Mouse (Mus musculus) heart, adult 18-20 months (tissue): ENCODE measurements around the gene Mcl1. TPM values are rescaled to one million over a fixed set of nuclear protein-coding genes. Genes with fewer than 3 reads are reported as not detected.

Experiments
- DNase-seq, 2 experiments: peaks; one replicate each; pipeline ENCODE4 v3.0.0; 2021 to 2022; ENCODE audit warnings: mixed read lengths in 1 of 2
- total RNA-seq, 2 experiments: library from RNA; stranded (reverse); gene quantifications; 2 replicates each; pipeline ENCODE4 v1.2.3; 2021

The Mcl1 gene
- total RNA-seq, 2 experiments from 2014 or later, result 159 to 167 TPM

DNA sequence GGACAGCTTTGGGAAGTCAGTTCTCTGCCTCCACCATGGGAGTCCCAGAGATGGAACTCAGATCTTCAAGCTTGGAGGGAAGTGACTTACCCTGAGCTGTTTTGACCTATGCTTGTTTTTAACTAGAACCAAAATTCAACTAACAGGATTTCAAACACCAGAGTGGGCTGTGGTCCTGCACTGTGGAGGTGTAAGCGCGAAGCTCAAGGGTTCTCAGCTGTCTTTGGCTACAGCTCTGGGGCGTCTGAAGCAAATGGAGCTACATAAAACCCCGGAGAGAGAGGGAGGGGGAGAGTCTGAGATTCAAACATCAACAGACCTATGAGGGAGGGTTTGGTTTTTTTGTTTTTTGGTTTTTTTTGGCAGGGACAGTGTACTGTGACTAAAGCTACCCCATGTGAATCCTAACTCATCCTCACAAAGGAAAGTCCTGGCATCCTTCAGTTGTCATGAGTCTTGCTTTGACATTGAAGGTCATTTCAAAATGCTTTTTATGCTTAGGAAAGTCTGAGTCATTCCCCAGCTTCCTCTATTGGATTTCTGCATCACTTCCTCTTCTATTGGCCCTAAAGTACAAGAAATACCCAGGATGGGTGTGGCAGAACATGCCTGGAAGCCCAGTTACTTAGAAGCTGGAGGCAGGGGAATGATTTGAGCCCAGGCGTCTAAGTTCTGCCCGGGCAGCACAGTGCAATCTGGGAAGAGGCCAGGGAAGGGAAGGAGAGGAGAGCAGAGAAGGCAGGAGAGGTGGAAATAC lies 8.1 kb upstream of the Mcl1 start:
- peak; percentile 79 to 91 for DNase-seq

DNA sequence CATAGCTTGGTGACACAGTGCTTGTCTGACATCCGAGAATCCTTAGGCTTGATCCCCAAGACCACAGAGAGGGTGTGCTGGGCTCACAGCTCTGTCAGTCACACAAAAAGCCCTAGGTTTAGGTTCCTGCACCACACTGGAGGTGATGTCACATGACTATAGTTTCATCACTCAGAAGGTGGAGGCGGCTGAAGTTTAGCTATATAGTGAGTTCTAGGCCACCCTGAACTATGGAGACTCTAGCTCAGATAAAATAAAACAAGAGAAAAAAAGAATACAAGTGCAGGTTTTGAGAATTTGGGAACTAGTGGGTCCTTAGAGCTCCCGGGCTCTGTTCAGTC lies 7.6 kb upstream of the Mcl1 start:
- no peak for DNase-seq

DNA sequence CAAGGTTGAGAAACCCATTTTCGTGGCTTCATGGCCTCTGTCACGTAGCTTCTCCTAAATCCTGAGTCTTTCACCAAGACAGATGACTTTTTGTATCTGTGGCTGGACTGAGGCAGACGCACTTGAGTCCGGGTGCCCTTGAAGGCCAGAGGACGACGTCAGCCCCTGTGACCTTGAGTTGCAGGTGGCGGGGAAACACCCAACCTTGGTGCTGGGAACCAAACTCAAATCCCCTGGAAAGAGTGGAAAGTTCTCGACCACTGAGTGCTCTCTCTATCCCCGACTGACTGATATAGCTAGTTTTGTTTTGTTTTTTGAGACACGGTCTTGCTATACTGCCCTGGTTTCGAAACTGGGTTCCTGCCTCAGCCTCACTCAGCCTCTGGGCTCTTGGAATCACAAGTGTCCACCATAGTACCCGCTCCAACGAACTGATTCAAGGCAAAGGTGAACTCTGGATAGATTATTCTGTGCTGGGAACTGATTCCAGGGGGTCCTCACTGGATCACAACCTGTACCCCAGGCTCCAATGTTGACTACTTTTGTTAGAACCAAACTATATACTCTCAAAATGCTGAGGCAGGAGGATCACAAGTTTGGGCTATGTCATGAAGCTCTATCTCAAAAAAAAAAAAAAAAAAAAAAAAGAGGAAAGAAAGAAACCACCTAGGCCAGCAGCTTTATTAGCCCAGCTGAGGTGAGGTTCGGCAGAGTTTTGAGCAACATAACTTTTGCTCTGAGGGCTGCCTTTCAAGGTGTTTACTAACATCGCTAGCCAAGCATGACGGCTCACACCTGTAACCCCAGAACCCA lies 7.0 kb upstream of the Mcl1 start:
- DNase-seq, result peak in 1 of 2 experiments; percentile 33

DNA sequence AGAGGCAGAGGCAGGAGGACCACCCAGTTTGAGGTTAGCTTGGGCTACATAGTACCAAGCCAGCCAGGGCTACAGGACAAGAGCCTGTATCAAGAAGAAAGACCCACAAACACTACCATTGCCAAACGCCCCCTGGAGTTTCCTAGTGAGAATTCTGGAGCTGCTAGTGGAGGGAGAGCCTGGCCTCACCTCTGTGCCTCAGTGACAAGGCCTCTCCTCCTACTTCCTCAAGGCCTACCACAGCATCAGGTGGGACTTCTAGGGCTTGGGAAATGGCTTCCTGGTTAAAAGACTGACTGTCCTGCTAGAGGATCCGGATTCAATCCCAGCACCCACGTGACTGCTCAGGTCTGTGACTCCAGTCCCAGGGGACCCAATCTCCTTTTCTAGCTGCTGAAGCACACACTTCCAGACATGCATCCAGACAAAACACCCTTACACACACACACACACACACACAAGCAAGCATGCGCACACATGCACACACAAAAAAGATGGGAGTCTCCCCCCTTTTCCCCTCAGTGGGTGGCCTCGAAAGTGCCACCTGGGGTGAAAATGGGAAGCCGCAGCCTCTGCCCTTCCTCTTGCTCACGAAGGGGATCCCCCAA lies 6.3 kb upstream of the Mcl1 start:
- peak; percentile 41 to 53 for DNase-seq

DNA sequence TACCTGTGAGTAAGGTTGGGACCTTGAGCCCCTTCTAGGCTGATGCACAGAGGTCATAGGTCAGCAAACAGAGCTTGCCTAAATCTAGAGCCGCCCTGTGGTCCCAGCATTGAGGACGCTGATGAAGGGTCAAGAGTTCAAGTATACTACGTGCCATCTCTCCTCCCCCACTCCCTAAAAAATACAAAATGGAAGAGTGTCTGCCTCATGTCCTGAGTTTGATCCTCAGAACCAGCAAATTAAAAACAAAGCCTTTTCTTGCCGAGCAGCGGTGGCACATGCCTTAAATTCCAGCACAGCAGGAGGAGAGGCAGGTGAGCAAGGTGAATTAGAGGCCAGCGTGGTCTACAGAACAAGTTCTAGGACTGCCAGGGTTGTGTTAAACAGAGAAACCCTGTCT lies 5.7 kb upstream of the Mcl1 start:
- DNase-seq, result peak in 1 of 2 experiments; percentile 11

DNA sequence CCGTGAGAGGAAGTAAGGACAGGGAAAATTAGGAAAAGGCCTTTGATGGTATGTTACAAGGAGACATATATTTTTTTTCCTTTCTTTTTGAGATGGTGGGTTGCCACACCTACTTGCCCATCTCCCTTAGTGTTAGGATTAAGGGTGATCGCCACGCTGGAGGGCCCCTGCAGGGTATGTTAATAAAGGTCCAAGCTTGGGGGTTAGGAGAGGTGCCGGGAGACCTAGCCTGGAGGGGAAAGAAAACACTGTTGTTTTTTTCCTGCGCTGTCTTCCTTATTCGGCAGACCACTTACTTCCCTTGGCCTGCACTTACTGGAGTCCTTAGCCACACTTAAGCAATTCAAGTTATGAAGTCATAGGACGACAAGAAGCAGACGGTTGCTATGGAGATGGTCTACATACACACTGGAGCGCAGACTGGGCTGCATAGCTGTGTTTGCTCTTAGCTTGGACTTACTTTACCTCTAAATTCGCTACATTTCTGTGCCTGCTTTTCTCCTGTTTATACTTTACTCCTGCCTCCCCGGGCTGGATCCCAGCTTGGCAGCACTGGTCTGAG lies 5.0 kb upstream of the Mcl1 start:
- DNase-seq, result peak; percentile 70 to 74

DNA sequence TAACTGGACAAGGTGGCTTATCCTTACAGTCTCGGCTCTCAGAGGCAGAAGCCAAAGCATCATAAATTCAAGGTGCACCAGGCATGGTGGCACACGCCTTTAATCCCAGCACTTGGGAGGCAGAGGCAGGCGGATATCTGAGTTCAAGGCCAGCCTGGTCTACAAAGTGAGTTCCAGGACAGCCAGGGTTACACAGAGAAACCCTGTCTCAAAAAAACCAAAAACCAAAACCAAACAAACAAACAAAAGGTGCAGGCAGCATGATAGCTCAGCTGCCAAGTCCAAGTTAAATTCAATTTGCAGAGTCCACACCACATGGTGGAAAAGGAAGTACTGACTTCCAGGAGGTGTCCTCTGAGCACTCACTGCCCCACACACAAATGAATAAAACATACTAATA lies 4.2 kb upstream of the Mcl1 start:
- peak; percentile 22 to 45 for DNase-seq

DNA sequence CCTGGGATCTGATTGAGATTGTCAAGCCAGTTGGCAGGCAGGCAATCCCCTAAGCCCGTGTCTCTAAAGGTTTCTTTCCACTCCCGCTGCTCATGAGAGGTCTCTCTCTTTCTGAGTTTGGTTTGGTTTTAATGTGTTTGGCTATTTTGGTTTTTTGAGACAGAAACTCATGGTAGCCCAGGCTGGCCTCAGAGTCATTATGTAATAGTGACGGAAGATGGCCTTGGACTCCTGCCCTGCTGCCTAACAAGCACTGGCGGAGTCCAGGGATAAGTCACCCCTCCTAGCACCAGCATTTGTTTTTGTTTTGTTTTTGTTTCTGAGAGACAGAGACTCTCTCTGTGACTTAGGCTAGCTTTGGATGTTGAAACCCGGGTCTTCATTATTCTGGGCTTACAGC lies 3.2 kb upstream of the Mcl1 start:
- peak; percentile 48 to 59 for DNase-seq

DNA sequence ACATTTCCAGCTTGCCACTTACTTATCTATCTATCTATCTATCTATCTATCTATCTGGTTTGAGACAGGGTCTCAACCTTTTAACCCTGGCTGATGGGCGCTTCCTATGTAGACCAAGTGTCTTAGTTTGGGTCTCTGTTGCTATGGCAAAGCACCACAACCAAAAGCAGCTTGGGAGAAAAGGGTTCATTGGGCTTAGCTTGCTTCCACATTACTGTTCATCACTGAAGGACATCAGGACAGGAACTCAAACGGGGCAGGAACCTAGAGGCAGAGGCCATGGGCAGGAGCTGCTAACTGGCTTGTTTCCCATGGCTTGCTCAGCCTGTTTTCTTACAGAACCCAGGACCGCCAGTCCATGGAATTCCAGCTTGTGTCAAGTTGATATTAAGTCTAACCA lies 1.5 kb upstream of the Mcl1 start:
- peak in 1 of 2 experiments; percentile 18 for DNase-seq

DNA sequence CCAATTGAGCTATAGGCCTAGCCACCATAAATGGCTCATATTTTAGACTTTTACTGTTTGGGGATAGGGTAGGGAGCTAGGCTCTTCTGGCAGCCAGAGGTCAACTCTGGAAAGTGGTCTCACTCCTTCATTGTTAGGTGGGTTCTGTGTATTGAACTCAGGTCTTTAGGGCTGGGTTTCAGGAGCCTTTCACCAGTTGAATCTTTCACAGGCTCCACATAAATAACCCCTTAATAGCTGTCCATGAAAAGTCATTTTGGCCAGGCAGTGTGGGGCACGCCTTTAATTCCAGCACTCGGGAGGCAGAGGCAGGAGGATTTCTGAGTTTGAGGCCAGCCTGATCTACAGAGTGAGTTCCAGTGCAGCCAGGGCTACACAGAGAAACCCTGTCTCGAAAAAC lies 877 bp upstream of the Mcl1 start:
- DNase-seq, result peak in 1 of 2 experiments; percentile 17

DNA sequence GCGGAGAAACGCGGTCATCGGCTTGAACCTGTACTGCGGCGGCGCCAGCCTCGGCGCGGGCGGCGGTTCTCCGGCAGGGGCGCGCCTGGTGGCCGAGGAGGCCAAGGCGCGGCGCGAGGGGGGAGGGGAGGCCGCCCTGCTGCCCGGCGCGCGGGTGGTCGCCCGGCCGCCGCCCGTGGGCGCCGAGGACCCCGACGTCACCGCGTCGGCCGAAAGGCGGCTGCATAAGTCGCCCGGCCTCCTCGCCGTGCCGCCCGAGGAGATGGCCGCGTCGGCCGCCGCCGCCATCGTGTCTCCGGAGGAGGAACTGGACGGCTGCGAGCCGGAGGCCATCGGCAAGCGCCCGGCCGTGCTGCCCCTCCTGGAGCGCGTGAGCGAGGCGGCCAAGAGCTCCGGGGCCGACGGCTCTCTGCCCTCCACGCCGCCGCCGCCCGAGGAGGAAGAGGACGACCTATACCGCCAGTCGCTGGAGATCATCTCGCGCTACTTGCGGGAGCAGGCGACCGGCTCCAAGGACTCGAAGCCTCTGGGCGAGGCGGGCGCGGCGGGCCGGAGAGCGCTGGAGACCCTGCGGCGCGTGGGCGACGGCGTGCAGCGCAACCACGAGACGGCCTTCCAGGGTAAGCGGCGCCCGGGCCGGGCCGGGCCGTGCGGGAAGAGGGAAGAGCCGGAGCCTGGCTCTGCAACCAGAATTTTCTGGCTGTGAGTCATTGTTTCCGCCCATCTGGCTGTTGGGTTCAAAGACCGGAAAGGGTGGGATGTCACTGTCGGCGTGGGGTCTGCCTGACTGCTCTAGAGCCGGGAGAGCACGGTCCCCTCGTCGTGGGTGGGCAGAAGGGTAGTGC lies 502 bp downstream of the Mcl1 start:
- peak; percentile 87 to 92 for DNase-seq

DNA sequence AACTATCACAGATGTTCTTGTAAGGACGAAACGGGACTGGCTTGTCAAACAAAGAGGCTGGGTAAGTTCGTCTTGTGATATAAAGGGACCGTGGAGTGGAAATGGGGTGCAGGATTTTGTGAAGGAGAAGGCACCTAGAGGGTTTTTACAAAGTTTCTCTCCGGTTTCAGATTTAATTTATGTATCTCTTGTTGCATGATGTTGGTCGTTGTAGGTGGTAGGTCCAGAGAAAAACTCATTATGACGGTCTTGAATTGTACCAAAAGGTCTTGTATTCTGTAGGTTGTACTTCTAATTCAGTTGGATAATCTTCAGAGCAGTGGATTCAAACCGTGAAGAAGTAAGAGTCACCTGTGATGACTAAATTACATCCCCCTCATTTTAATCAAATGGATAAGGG lies 1.4 kb downstream of the Mcl1 start:
- no peak for DNase-seq

DNA sequence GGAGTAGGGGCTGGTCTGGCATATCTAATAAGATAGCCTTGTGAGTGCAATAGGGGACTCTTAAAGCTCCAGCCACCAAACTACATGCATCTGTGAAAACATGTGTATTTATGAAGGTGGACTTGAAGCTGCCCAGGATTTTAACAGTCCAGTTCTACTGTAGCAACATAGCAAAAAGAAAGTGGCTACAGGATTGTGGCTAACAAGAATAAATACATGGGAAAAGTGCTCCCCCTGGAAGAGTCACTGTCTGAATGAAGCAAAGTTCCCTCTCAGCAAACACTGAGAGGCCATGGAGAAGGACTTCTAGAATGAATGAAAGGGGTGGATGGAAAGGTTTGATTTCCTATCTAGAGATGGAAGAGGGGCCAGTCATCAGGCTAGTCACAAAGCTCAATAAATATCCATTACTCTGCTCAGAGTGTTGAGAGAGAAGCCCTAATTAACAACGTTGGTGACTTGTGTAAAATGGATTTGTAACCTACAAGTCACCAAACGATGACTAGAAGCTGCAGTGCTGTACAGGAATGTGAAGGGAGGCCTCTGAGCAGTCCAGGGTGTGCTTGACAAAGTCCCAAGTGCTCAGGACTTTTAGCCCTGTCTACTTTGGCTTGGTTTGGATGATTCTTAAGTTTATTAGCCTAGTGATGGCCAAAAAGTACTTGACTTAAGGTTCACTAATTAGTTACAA lies 2.3 kb downstream of the Mcl1 start:
- DNase-seq, result peak in 1 of 2 experiments; percentile 41

DNA sequence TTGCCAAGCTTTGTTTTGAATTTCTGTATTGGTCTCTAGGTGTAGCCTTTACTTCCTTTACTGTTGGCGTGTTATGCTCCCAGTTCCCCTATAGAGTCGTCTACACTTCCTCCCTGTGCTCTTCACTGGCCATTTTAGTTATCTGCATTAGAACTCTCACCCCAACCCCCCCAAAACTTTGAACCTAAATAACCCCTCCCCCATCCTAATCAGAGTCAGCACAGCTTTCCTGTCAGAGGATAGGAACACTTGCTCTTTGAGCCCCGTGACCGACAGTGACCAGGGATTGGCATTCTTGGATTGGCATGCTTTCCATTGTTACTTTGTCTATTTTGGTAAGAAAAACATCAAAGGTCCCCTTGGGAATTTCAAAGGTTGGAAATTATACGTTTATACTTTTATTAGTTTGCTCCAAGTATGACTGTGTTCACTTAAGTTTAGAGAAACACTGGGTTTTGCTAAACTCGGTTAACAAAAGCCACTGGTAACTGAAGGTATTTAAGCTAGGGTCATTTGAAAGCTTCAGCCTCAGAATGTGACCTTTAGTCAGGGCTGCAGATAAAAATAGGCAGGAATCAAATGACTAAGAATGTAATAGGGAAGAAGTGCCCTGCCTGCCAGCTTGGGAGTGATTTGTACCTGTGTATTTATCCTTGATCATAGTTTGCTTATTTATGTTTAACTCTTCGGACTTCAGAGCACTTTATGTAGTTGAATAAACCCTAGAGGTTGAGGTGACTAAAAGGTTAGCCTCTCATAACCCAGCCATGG lies 3.5 kb downstream of the Mcl1 start:
- DNase-seq, result peak; percentile 67 to 70

DNA sequence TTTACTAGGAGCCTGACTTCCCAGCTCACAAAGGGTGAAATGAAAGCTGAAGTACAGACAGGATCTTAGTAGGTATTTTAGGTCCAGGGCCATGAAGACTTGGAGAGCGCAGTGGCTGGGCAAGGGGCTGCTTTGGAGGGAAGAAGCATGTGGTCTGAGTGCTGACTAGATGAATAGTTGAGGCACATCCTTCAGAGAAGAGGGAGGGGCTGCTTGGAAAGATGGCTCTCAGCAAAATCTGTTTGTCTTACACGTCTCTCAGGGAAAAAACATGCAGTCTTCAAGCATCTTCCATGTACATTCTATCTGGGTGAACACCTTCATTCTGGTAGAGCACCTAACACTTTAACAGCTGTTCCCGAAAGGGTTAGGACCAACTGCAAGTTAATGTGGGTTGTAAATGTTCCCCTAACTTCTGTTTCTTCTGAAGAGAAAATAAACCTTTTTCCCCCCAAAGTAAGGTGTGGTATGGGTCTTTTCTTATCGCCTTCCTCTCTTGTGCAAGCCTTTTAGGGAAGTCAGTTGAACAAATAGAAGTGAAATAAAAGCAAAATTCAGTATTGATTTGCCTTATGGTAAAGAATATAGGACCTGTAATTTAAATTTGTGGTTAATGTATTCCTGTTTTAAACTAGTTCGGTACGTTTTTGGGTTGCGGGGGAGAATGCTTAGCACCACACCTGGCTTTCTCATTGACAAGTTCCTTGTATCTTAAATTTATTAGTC lies 4.3 kb downstream of the Mcl1 start:
- DNase-seq, result peak in 1 of 2 experiments; percentile 54

DNA sequence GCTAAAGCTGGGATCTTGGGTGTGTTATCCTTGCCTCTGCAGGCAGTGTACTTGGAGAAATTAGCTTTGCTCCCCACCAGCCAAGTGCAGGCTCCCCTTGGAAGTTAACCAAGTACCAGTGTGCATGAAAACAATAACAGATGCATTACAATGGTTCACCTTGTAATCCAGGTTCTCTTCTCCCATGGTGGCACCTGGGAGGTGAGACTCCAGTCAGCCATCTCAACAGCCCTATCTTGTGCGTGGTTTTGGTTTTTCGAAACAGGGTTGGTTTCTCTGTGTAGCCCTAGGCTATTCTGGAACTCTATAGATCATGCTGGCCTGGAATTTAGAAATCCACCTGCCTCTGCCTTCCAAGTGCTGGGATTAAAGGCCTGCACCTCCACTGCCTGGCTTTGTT lies 4.9 kb downstream of the Mcl1 start:
- peak in 1 of 2 experiments; percentile 53 for DNase-seq

DNA sequence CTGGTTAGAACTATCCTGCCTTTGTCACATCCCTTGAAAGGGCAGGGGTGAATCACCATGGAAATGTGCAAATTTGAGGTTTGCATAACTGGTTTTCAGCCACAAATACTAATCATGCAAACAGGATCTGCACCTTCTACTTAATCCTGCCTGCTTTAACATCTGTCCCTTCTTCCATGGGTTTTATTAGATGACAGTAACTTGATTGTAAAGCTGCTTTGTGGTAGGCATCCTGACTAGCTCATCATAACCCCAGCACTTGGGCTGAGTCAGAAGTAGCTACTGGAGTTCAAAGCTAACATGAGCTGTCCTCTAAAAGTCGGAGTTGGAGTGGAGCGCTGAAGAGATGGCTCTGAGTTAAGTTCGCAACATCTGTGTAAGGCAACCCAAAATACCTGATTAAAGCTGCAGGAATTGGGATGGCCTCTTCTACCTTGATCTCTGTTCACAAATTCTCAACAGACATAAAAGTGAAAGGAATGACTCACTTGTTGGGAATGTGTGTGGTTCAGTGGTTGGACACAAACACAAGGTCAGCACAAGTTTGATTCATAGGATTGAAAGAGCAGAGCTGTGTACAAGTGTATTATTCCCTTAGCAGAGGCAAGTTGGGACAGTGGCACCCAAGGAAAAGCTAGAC lies 5.5 kb downstream of the Mcl1 start:
- peak in 1 of 2 experiments; percentile 55 for DNase-seq

DNA sequence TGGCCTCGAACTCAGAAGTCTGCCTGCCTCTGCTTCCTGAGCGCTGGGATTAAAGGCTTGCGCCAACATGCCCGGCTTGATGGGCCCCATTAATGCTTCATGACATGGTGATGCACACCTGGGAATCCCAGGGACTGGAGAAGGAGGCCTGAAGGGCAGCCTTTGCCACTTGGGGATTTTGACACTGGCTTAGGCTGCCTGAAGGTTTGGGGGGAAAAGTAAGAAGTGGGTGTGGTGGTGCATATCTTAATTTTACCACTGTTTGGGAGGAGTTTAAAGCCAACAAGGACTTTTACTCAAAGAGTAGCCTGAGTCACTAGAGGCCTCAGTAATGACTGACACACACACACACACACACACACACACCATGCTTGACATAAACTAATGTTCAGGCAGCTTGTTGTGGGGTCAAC lies 6.4 kb downstream of the Mcl1 start:
- peak in 1 of 2 experiments; percentile 40 for DNase-seq
